Mouse (Mus musculus): ENCODE measurements at regions not wholly inside any gene's neighbourhood (a gene's known extent, or its start where the extent isn't known, plus 50 kb on each side); places are given as distances from the start of the nearest gene placed in this dataset.

DNA sequence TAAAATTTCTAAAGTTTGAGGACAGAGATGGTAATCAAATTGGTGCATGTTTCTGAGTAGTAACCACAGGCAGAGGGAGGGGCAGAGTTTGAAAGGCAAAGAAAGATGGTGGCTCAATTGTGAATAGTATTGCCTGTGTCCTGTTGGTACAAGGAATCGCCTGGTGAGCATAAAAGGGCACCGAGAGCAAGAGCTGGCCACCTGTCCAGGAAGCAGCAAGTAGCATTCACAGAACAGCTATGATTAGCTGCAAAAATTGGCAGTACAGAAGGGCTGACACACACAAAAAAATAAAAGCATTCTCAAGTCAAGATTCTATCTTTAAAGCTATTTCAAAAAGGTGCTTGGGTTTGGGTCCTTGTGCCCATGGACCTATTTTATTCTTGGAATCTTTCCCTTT lies 51.7 kb upstream of the Dusp10 start:
- TF ChIP-seq CTCF (IDR thresholded peaks at IDR 0.05; ENCODE audit: extremely low read depth, insufficient read length, insufficient replicate concordance, low read depth, low read length) (no peak), POLR2A (IDR thresholded peaks at IDR 0.05; ENCODE audit: low read depth, low read length) (no peak)
